Mouse (Mus musculus): ENCODE results near the gene Pde1c.

Gene Pde1c

GRCm38 (mm10) chr6:56441501-56441900 lies 127.4 kb downstream of the Pde1c start:
- no peak for DNase-seq

GRCm38 (mm10) chr6:56425846-56426245 lies 143.1 kb downstream of the Pde1c start:
- peak; percentile 51 to 52 for DNase-seq

- no peak for DNase-seq
Observed at GRCm38 (mm10) chr6:56422866-56423265, 146.0 kb downstream of the Pde1c start.

- no peak for DNase-seq
Observed at GRCm38 (mm10) chr6:56416191-56416590, 152.7 kb downstream of the Pde1c start.

GRCm38 (mm10) chr6:56389178-56389577 lies 179.7 kb downstream of the Pde1c start:
- DNase-seq, result peak in 1 of 2 experiments; percentile 26

- no peak for DNase-seq
Observed at GRCm38 (mm10) chr6:56376359-56376758, 192.5 kb downstream of the Pde1c start.

GRCm38 (mm10) chr6:56374180-56374579 lies 194.7 kb downstream of the Pde1c start:
- DNase-seq, result peak; percentile 45 to 51

GRCm38 (mm10) chr6:56373753-56374152 lies 195.2 kb downstream of the Pde1c start:
- DNase-seq, result peak; percentile 70 to 71

GRCm38 (mm10) chr6:56373046-56373751 lies 195.7 kb downstream of the Pde1c start:
- DNase-seq, result peak; percentile 80 to 81

GRCm38 (mm10) chr6:56369462-56369861 lies 199.4 kb downstream of the Pde1c start:
- no peak for DNase-seq

- DNase-seq, result no peak
Observed at GRCm38 (mm10) chr6:56368116-56368515, 200.8 kb downstream of the Pde1c start.

GRCm38 (mm10) chr6:56367257-56367656 lies 201.6 kb downstream of the Pde1c start:
- DNase-seq, result no peak

GRCm38 (mm10) chr6:56362650-56363049 lies 206.3 kb downstream of the Pde1c start:
- DNase-seq, result peak; percentile 64 to 70

- peak; percentile 88 for DNase-seq
Observed at GRCm38 (mm10) chr6:56362128-56362545, 206.8 kb downstream of the Pde1c start.

GRCm38 (mm10) chr6:56361348-56362127 lies 207.4 kb downstream of the Pde1c start:
- DNase-seq, result no peak

GRCm38 (mm10) chr6:56360086-56360485 lies 208.8 kb downstream of the Pde1c start:
- no peak for DNase-seq

- peak; percentile 43 to 47 for DNase-seq
Observed at GRCm38 (mm10) chr6:56359126-56359525, 209.8 kb downstream of the Pde1c start.

GRCm38 (mm10) chr6:56347207-56347606 lies 221.7 kb downstream of the Pde1c start:
- DNase-seq, result no peak

- no peak for DNase-seq
Observed at GRCm38 (mm10) chr6:56345082-56345481, 223.8 kb downstream of the Pde1c start.

- DNase-seq, result no peak
Observed at GRCm38 (mm10) chr6:56342005-56342404, 226.9 kb downstream of the Pde1c start.

- peak; percentile 85 to 87 for DNase-seq
Observed at GRCm38 (mm10) chr6:56335811-56336446, 233.0 kb downstream of the Pde1c start.

- DNase-seq, result no peak
Observed at GRCm38 (mm10) chr6:56332149-56332548, 236.8 kb downstream of the Pde1c start.

GRCm38 (mm10) chr6:56331432-56331831 lies 237.5 kb downstream of the Pde1c start:
- no peak for DNase-seq

GRCm38 (mm10) chr6:56328103-56328502 lies 240.8 kb downstream of the Pde1c start:
- DNase-seq, result no peak
